Mouse (Mus musculus): ENCODE results near the gene Edrf1.
"Not testable (repeated sequence)": the region's sequence is repeated elsewhere in the genome, so short reads cannot be mapped to it uniquely, and the experiment has no call there.

Gene Edrf1

DNA sequence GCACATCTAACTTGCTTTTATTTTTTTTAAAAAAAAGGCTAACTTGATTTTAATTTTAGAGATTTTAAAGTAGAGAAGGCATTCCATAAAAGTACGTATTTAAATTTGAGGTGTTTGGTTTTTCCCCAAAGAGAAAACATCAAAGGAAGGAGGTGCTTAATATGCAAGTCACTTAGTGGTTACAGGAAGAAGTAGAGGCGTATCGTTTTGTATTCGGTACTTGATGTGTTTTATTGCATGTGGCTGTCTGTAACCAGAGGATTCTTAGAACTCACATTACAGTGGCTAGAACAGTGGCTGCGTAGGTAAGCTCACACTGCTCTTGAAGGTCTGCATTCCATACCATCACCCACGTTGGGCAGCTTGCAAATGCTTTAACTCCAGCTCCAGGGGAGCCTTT, 8.4 kb downstream of the Edrf1 start:
- DNase-seq (ENCODE audit: low spot score in 2 of 2): no peak

- DNase-seq (ENCODE audit: low spot score in 2 of 2): no peak
These were observed 25.1 kb downstream of the Edrf1 start for GRCm38 (mm10) chr7:133662467-133662866.

GRCm38 (mm10) chr7:133669071-133669470, 31.7 kb downstream of the Edrf1 start:
- DNase-seq (ENCODE audit: low spot score in 2 of 2): no peak

GRCm38 (mm10) chr7:133669946-133670345, 32.6 kb downstream of the Edrf1 start:
- no peak for DNase-seq (ENCODE audit: low spot score in 2 of 2)

DNA sequence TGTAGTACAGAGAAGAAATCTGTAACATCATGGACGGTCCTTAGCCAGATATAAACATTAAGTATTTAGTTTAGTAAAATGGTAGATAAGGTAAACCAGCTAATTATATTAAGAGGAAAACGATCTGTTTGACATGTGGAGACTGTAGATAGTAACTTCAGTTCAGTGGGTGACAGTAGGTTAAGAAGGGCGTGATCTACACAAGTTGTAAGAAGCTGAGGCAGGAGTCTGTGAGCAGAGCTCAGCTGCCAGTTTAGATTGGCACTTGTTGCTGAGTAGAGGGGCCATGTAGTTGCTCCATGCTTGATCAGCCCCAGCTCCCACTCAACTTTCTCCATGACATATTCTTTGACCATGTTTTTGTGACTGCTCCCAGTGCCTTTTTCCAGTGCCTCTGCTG, 33.5 kb downstream of the Edrf1 start:
- no peak for DNase-seq (ENCODE audit: low spot score in 2 of 2)

GRCm38 (mm10) chr7:133676002-133676401, 38.7 kb downstream of the Edrf1 start:
- no peak for DNase-seq (ENCODE audit: low spot score in 2 of 2)

- DNase-seq (ENCODE audit: low spot score in 2 of 2): no peak
These were observed 41.4 kb downstream of the Edrf1 start for GRCm38 (mm10) chr7:133678716-133679115.

DNA sequence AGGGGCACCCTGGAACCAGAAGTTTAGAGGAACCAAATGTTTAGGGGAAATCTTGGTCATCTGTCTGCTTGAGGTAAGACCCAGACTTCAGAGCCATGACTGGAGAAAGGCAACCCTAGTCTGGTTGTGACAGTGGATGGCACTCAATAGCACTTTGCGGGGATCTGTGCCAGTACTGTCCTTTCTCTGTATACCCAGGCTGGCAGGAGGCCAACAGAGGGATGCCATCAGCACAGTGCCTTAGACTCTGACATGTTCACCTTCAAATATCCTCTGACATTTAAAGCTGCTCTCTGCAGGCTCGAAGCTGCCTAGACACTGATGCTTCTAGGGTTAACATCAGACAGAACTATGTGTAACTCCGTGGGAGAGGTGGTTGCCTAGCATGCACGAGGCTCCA, 42.1 kb downstream of the Edrf1 start:
- no peak for DNase-seq (ENCODE audit: low spot score in 2 of 2)

DNA sequence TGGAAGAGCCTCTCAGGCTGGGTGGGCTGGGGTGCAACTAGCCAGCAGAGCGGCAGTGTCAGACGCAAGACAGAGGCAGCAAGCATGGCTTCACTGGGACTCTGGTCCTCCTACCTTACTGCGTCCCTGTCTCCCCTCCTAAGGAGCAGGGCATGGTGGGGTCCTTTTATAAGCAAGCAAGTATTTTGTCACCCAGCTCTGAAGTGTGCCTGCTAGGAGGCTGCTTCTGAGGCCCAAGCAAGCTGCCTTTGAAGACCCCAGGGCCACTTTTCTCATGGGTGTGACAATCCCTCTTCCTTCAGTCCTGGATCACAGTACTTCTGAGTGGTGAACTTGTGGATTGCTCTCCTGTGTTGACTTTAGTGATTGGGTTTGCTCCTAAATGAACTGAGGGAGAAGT, 42.6 kb downstream of the Edrf1 start, which contains the start of gene Mmp21:
Mmp21 (minus strand) TSS at position 101 of the 400 bp plus-strand sequence.
- DNase-seq (ENCODE audit: low spot score in 2 of 2): no peak

DNA sequence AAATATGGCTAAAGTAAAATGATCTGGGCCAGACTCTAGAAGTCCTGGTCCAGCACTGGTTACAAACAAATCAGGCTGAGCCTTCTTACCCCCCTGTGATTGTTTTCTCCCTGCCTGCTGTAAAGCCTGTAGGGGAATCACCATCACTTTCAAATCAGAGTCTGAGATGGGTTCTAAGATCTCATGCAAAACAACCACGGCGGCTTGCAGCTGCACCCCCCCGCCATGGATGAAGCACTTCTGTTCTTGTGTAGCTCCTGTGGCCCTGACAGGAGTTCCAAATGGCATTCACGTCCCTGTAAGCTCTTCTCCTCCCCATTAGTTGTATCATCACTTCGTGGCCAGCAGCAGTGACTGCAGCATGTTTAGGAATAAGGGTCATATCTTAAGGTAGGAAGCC, 46.3 kb downstream of the Edrf1 start:
- DNase-seq (ENCODE audit: low spot score in 2 of 2): no peak

DNA sequence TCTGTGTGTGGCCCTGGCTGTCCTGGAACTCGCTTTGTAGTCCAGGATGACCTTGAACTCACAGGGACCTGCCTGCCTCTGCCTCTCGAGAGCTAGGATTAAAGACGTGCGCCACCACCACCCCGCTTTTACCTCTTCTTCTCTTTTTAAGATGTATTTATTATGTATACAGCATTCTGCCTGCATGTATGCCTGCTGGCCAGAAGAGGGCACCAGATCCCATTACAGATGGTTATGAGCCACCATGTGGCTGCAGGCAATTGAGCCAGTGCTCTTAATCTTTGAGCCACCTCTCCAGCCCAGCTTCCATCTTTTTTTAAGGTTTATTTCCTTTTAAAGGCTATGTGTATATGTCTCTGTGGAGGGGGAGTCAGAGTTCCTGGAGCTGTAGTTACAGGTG, 46.8 kb downstream of the Edrf1 start:
- DNase-seq (ENCODE audit: low spot score in 2 of 2): no peak

DNA sequence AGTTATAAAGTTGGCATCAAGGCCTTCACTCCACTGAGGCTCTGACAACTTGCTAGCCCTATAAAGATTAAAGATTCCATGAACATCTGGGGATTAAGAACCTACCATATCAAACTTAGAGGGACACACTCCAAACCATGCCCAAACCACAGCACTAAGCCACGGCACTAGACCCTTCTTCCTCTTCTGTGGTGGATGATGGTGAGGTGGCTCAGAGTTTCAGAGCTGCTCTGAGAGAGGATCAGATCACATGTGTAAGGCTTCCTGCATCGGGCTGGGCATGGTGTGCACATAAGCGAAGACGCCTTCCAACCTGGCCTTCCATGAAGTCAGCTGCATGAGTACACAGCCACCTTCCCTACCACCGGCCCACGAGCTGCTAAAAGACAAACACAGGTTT, 47.4 kb downstream of the Edrf1 start:
- DNase-seq (ENCODE audit: low spot score in 2 of 2): no peak

DNA sequence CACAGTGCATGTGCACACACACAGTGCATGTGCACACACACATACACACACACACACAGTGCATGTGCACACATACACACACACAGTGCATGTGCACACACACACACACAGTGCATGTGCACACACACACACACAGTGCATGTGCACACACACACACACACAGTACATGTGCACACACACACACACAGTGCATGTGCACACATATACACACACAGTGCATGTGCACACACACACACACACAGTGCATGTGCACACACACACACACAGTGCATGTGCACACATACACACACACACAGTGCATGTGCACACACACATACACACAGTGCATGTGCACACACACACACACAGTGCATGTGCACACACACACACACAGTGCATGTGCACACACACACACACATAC, 48.3 kb downstream of the Edrf1 start:
- DNase-seq (ENCODE audit: low spot score in 2 of 2): not testable (repeated sequence)

GRCm38 (mm10) chr7:133698021-133698709, 60.8 kb downstream of the Edrf1 start:
- DNase-seq (ENCODE audit: low spot score in 2 of 2): no peak

- no peak for DNase-seq (ENCODE audit: low spot score in 2 of 2)
These were observed 62.5 kb downstream of the Edrf1 start for GRCm38 (mm10) chr7:133699885-133700284.

DNA sequence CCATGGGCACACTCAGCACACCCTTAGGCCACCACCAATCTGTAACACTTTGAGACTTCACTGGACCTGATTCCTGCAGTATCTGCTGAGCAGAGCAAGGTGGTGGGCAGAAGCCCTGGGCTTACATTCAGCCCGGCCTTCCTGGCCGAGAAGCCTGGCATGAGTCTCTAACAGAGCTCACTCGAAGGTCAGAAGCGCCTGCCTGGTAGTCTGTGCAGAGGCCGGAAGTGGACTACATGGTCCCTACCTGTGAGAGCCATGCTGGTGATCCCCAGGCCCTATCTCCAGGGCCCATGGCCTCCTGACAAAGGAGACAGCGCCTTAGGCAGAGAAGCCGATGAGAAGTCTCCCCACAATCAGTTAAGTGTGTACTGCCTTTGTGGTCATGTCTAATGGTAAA, 64.0 kb downstream of the Edrf1 start:
- no peak for DNase-seq (ENCODE audit: low spot score in 2 of 2)

DNA sequence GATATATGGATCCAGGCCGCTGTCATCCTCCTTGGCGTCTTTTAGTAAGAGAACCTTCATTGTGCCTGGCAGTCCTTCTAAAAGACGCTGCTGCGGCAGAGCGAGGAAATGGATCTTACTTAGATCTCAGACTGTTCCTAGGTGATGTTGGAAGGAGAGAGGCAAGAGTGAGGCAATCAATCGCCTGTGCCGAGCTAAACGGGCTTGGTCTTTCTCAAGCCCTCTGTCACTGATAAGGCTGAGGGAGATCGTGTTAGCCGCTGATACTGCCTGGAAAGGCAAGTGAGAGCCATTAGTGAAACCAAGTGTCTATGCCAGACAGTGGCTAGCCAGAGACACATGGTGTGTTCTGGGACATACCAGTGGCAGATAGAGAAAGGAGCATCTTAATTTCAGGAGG, 65.0 kb downstream of the Edrf1 start:
- DNase-seq (ENCODE audit: low spot score in 2 of 2): no peak

DNA sequence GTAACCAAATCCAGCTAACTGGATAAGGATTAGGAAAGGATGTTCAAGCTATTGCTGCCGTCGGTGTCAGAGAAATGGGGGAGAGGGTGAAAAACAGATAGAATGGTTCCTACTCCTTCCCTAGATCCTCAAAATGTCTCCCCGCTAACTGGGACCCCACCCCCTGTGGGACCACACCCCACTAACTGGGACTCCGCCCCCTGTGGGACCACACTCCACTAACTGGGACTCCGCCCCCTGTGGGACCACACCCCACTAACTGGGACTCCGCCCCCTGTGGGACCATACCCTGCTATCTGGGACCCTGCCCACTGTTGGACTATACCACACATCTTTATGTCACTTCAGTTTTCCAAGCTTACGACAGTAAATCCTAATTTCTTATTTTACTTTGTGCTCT, 66.6 kb downstream of the Edrf1 start:
- DNase-seq (ENCODE audit: low spot score in 2 of 2): no peak

GRCm38 (mm10) chr7:133707301-133707700, 70.0 kb downstream of the Edrf1 start:
- DNase-seq (ENCODE audit: low spot score in 2 of 2): no peak

- no peak for DNase-seq (ENCODE audit: low spot score in 2 of 2)
These were observed 78.0 kb downstream of the Edrf1 start for GRCm38 (mm10) chr7:133715387-133715786.

DNA sequence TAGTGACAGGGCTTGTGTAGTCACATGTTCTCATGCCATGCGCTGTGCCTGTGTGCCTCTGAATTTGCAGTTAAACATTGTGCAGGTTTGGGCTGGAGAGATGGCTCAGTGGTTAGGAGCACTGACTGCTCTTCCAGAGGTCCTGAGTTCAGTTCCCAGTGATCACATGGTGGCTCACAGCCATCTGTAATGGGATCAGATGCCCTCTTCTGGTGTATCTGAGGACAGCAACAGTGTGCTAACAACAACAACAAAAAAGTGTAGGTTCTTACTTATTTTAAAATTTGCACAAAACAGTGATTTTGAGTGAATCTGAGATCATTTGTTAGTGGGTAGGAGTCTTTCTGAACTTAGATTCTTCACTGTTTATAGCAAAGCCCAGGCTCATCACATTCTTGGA, 81.2 kb downstream of the Edrf1 start:
- no peak for DNase-seq (ENCODE audit: low spot score in 2 of 2)

GRCm38 (mm10) chr7:133720616-133721015, 83.3 kb downstream of the Edrf1 start:
- no peak for DNase-seq (ENCODE audit: low spot score in 2 of 2)
